Mouse (Mus musculus): ENCODE results near the gene Gls.

DNA sequence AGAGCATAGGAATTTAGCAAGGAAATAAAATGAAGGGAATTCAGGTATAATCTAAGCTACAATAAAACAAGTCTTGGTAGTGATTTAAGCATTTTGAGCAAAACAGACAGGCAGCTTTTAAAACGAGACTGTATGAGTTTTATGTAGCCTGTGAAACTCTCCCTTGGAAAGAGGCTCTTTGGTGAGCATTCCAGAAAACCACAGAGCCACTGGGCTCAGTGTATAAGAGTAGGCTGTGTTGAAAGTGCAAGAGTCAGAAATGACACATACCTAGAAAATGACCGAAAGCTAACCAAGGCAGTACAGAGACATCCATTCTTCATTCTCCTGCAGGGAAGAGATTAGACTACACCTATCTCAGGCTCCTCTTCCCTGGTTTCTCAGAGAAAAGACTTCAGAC lies 21.4 kb upstream of the Gls start:
- TF ChIP-seq CTCF (IDR thresholded peaks at IDR 0.05; ENCODE audit: control insufficient read depth, insufficient read depth, insufficient replicate concordance, low read depth, low read length) (no peak), POLR2A (IDR thresholded peaks at IDR 0.05; ENCODE audit: control insufficient read depth, low read depth, low read length) (no peak)
